Mouse (Mus musculus): ENCODE measurements around the gene Rpp40. TPM values are rescaled to one million over a fixed set of nuclear protein-coding genes. Genes with fewer than 3 reads are reported as not detected.

Rpp40 gene
- polyA plus RNA-seq, 1 experiment from 2014 or later = 6.5 TPM

DNA sequence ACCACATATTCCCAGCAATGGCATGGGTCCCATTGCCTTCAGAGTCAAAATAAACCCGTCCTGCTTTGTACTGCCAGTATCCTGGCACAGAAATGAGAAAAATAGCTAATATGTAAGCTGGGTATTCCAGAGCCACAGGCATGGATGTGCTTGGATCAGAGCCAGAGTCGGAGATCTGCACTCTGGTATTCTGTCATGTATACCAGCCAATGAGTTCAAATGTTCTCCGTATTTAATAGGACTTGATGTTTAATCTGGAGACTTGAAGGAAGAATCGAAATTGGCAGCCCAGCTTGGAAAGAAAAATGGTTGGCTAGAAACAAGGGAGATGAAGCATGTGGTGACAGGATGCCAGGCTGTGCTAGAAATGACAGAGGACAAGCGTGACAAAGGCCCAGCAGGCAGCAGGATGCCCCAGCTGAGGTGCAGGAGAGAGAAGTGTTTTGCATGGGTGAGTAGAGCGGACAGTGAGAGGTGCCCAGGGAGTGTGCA is 25.6 kb downstream of the Rpp40 start:
- 61% methylated on average over 6 of the region's 6 CpGs for WGBS
- no peaks in the 10 kb centered on the region for H3K9me3 ChIP-seq (ENCODE audit: low read length)
- H3K4me3 ChIP-seq (ENCODE audit: low read depth, low read length) = no peak overlapping the region
- H3K27me3 ChIP-seq (replicated peaks; ENCODE audit: insufficient read depth, low read length) = no peaks in the 10 kb centered on the region
- H3K27ac ChIP-seq (ENCODE audit: low read length) = no peak overlapping the region
- no peak for TF ChIP-seq CTCF (IDR thresholded peaks at IDR 0.05)
- no peak for TF ChIP-seq EP300 (IDR thresholded peaks at IDR 0.05)
- H3K4me2 ChIP-seq (replicated peaks; ENCODE audit: low read depth, low read length) = no peak overlapping the region
- ATAC-seq (peak; percentile 32; the same call in 1 of the 2 replicates), DNase-seq (ENCODE audit: low spot score) (peak; percentile 6)
- H3K4me1 ChIP-seq (ENCODE audit: insufficient read depth, low read depth, low read length) = no peaks in the 10 kb centered on the region
- H3K36me3 ChIP-seq (ENCODE audit: insufficient read depth, low read length) = no peaks in the 10 kb centered on the region
- no peak overlapping the region for H3K9ac ChIP-seq (replicated peaks; ENCODE audit: low read depth)

DNA sequence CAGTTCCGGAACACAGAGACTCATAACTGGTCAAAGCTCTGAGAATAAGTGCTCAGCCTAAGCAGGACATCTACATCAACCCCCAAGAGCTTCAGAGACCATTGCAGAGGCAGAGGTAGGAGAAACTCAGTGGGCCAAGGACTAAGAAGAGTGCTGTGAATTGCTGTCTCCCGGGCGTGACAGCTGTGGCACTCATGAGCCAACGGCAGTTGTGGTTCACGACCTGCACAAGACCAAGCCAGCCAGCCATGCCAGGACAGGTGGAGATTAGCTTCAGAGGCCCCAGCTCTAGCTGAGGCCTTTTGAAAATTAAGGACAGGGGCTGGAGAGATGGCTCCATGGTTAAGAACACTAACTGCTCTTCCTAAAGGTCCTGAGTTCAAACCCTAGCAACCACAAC is 26.6 kb downstream of the Rpp40 start:
- ATAC-seq = no peak
- 78% methylated on average over 5 of the region's 5 CpGs for whole genome bisulfite sequencing
- TF ChIP-seq EP300 (IDR thresholded peaks at IDR 0.05) (no peak), CTCF (IDR thresholded peaks at IDR 0.05) (no peak)

DNA sequence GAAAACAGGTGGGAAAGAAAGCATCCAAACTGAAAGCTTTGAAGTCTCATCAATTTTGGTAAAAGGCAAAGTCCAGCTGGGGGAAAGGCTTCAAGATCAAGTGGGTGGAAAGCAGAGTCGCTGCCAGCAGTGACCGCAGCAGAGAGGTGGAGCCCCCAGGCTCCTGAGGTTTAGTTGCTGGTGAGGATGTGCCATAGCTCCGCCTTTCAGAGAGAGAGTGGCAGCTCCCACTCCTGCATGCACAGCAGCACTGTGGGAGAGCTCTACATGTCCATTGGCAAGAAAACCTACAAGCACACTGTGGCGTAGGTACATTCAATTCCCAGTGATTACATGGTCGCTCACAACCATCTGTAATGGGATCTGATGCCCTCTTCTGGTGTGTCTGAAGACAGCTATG is 27.1 kb downstream of the Rpp40 start:
- H3K9me3 ChIP-seq (ENCODE audit: low read length) = no peaks in the 10 kb centered on the region
- no peak overlapping the region for H3K4me2 ChIP-seq (replicated peaks; ENCODE audit: low read depth, low read length)
- no peaks in the 10 kb centered on the region for H3K27me3 ChIP-seq (replicated peaks; ENCODE audit: insufficient read depth, low read length)
- no peak overlapping the region for H3K4me3 ChIP-seq (ENCODE audit: low read depth, low read length)
- WGBS = 45% methylated on average over 5 of the region's 5 CpGs
- H3K9ac ChIP-seq (replicated peaks; ENCODE audit: low read depth) = no peak overlapping the region
- no peak for TF ChIP-seq EP300 (IDR thresholded peaks at IDR 0.05)
- TF ChIP-seq CTCF (IDR thresholded peaks at IDR 0.05) = no peak
- DNase-seq (ENCODE audit: low spot score) = no peak
- H3K36me3 ChIP-seq (ENCODE audit: insufficient read depth, low read length) = no peaks in the 10 kb centered on the region
- no peak overlapping the region for H3K27ac ChIP-seq (ENCODE audit: low read length)
- ATAC-seq = no peak
- H3K4me1 ChIP-seq (ENCODE audit: insufficient read depth, low read depth, low read length) = no peaks in the 10 kb centered on the region

More for the DNA sequence above, 26.6 kb downstream of the Rpp40 start:
- no peak overlapping the region for H3K4me3 ChIP-seq (ENCODE audit: low read depth, low read length)
- H3K4me2 ChIP-seq (replicated peaks; ENCODE audit: low read depth, low read length) = no peak overlapping the region
- no peak overlapping the region for H3K9ac ChIP-seq (replicated peaks; ENCODE audit: low read depth)
- no peaks in the 10 kb centered on the region for H3K36me3 ChIP-seq (ENCODE audit: insufficient read depth, low read length)
- H3K27me3 ChIP-seq (replicated peaks; ENCODE audit: insufficient read depth, low read length) = no peaks in the 10 kb centered on the region
- no peaks in the 10 kb centered on the region for H3K9me3 ChIP-seq (ENCODE audit: low read length)
- no peak overlapping the region for H3K27ac ChIP-seq (ENCODE audit: low read length)
- H3K4me1 ChIP-seq (ENCODE audit: insufficient read depth, low read depth, low read length) = no peaks in the 10 kb centered on the region
- no peak for DNase-seq (ENCODE audit: low spot score)

DNA sequence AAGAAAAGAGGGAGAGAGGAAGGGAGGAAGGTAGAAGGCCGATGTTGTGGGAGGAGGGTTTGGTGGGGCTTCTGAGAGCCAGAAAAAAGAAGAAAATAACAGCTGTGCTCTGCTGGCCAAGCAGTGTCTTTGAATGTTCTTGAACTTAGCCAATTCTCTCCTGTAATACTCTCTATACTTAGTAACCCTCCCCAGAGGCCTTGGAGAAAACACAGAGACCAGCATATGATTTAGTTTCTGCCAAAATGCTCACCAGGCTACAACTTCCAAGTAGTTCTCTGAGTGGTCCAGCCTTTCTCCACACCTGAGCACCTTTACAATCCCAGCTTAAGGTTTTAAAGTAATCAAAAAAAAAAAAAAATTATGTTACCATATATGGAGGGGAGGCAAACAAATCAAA is 27.9 kb downstream of the Rpp40 start:
- Histone ChIP-seq H3K27me3 (replicated peaks; ENCODE audit: insufficient read depth, low read length) (no peaks in the 10 kb centered on the region), H3K36me3 (ENCODE audit: insufficient read depth, low read length) (no peaks in the 10 kb centered on the region), H3K27ac (ENCODE audit: low read length) (no peak overlapping the region), H3K4me1 (ENCODE audit: insufficient read depth, low read depth, low read length) (no peaks in the 10 kb centered on the region), H3K9ac (replicated peaks; ENCODE audit: low read depth) (no peak overlapping the region), H3K4me2 (replicated peaks; ENCODE audit: low read depth, low read length) (no peak overlapping the region), H3K4me3 (ENCODE audit: low read depth, low read length) (no peak overlapping the region), H3K9me3 (ENCODE audit: low read length) (no peaks in the 10 kb centered on the region)
- 17% methylated on average over 1 of the region's 1 CpGs for WGBS
- no peak for TF ChIP-seq EP300 (IDR thresholded peaks at IDR 0.05)
- no peak for DNase-seq (ENCODE audit: low spot score)
- ATAC-seq = no peak

DNA sequence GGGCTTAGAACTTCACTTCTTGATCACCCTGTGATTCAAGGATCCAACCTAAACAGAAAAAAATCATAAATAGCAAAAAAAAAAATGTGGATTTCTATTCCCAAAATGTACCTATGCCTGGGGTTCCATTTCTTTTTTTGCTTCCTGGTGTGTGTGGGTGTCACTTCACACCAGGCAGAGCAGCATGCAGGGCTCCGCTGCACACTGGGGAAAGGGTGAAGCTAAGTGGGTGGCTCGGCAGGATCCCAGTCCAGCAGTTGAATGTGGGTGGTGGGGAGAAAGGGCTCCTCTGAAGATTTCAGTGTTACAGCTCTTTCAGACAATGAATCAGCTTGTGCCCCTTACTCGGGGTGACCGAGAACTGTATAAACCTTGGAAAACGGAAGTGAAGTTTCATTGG is 30.8 kb downstream of the Rpp40 start:
- no peaks in the 10 kb centered on the region for H3K9me3 ChIP-seq (ENCODE audit: low read length)
- H3K27ac ChIP-seq (ENCODE audit: low read length) = no peak overlapping the region
- no peak overlapping the region for H3K4me2 ChIP-seq (replicated peaks; ENCODE audit: low read depth, low read length)
- WGBS = 84% methylated on average over 5 of the region's 5 CpGs
- no peaks in the 10 kb centered on the region; the same call in 1 of the 2 replicates for H3K36me3 ChIP-seq (ENCODE audit: insufficient read depth, low read length)
- no peaks in the 10 kb centered on the region for H3K4me1 ChIP-seq (ENCODE audit: insufficient read depth, low read depth, low read length)
- H3K4me3 ChIP-seq (ENCODE audit: low read depth, low read length) = no peak overlapping the region
- H3K27me3 ChIP-seq (replicated peaks; ENCODE audit: insufficient read depth, low read length) = no peaks in the 10 kb centered on the region
- DNase-seq (ENCODE audit: low spot score) (no peak), ATAC-seq (no peak)
- TF ChIP-seq EP300 (IDR thresholded peaks at IDR 0.05) (no peak), CTCF (IDR thresholded peaks at IDR 0.05) (no peak)
- H3K9ac ChIP-seq (replicated peaks; ENCODE audit: low read depth) = no peak overlapping the region

DNA sequence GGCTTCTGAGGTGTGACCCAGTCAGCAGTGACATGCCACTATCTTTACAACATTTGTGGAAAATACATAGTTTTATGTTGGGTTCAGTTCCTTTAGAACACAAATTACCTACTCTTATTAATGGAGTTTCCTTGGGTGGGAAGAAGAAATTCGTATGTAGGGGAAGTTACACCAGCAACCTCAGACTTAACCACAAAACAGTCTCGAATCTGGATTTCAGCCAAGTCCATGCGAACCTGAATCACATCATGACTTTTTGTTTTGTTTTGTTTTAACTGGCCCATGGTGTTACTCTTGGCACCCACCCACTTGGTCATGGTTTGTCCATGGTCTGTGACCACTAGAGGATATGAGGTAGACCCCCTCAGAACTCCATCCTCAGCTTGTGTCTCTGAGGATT is 35.1 kb downstream of the Rpp40 start:
- ATAC-seq (no peak), DNase-seq (ENCODE audit: low spot score) (no peak)
- Histone ChIP-seq H3K27ac (ENCODE audit: low read length) (no peak overlapping the region), H3K4me1 (ENCODE audit: insufficient read depth, low read depth, low read length) (no peaks in the 10 kb centered on the region), H3K9me3 (ENCODE audit: low read length) (no peaks in the 10 kb centered on the region), H3K36me3 (ENCODE audit: insufficient read depth, low read length) (no peaks in the 10 kb centered on the region; the same call in 1 of the 2 replicates), H3K4me3 (ENCODE audit: low read depth, low read length) (no peak overlapping the region), H3K9ac (replicated peaks; ENCODE audit: low read depth) (no peak overlapping the region), H3K4me2 (replicated peaks; ENCODE audit: low read depth, low read length) (no peak overlapping the region), H3K27me3 (replicated peaks; ENCODE audit: insufficient read depth, low read length) (no peaks in the 10 kb centered on the region)
- WGBS = 52% methylated on average over 3 of the region's 3 CpGs
- no peak for TF ChIP-seq EP300 (IDR thresholded peaks at IDR 0.05)
- TF ChIP-seq CTCF (IDR thresholded peaks at IDR 0.05) = no peak

DNA sequence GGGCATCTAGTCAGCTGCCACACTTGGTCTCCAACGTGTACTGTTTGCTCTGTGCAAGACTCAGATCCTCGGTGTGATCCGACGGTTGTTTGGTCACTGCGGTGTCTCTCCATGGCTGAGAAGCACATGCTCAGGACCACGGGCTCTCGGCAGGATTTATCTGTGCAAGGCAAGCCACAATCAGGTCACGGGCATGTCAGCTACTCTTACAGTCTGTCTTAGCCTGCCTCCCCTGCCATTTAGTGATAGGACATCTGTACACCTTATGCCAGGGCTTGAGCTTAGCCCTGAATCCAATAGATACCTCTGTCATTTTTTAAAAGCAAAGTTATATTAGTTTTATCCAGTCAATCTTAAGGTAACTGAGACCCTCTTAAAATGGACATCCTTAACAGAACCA is 35.5 kb downstream of the Rpp40 start:
- H3K27me3 ChIP-seq (replicated peaks; ENCODE audit: insufficient read depth, low read length) = no peaks in the 10 kb centered on the region
- no peaks in the 10 kb centered on the region for H3K4me1 ChIP-seq (ENCODE audit: insufficient read depth, low read depth, low read length)
- ATAC-seq (no peak), DNase-seq (ENCODE audit: low spot score) (no peak)
- no peaks in the 10 kb centered on the region; the same call in 1 of the 2 replicates for H3K36me3 ChIP-seq (ENCODE audit: insufficient read depth, low read length)
- H3K9me3 ChIP-seq (ENCODE audit: low read length) = no peaks in the 10 kb centered on the region
- no peak overlapping the region for H3K9ac ChIP-seq (replicated peaks; ENCODE audit: low read depth)
- TF ChIP-seq EP300 (IDR thresholded peaks at IDR 0.05) (no peak), CTCF (IDR thresholded peaks at IDR 0.05) (no peak)
- no peak overlapping the region for H3K27ac ChIP-seq (ENCODE audit: low read length)
- no peak overlapping the region for H3K4me2 ChIP-seq (replicated peaks; ENCODE audit: low read depth, low read length)
- no peak overlapping the region for H3K4me3 ChIP-seq (ENCODE audit: low read depth, low read length)
- 87% methylated on average over 8 of the region's 8 CpGs for WGBS
